ENCODE assay signal across 26 mouse cellular contexts in genomic region chr13:99983320-99983719, GRCm38 (mm10). TPM values are rescaled to one million over a fixed set of nuclear protein-coding genes. Genes with fewer than 3 reads are reported as not detected.
DNase-seq lines count a peak whose midpoint lies in the region; ATAC-seq and TF ChIP-seq lines count a peak whose summit lies in the region.
"Had no signal": no experiment of that assay in that cellular context is flagged by ENCODE, and none has a peak within 500 bp of the region (broad histone marks: within the 10 kb centered on the region; RNA-seq: fewer than 3 reads in every experiment).

No protein-coding gene starts in this region.

- ATAC-seq in liver, postnatal 0 days, result no peak
- ATAC-seq in liver, embryonic 12.5 days, result no peak
- no peak for ATAC-seq in stomach, postnatal 0 days (ENCODE audit: low FRiP score, low TSS enrichment)
- no peak for ATAC-seq in kidney, embryonic 14.5 days (ENCODE audit: low FRiP score, low TSS enrichment)
- ATAC-seq: forebrain, embryonic 15.5 days had no signal

- H3K79me2 ChIP-seq in heart, adult 2 months (replicated peaks; ENCODE audit: control insufficient read depth, insufficient read depth, low read length), result no peaks in the 10 kb centered on the region

- H3K27me3 ChIP-seq in heart, adult 2 months (ENCODE audit: control insufficient read depth, insufficient read depth, low read length), result no peaks in the 10 kb centered on the region
- no peaks in the 10 kb centered on the region for H3K27me3 ChIP-seq in liver, postnatal 0 days (ENCODE audit: insufficient read depth, low read length)
- no peaks in the 10 kb centered on the region for H3K27me3 ChIP-seq in liver, embryonic 12.5 days (replicated peaks)
- H3K27me3 ChIP-seq in stomach, postnatal 0 days (ENCODE audit: control insufficient read depth, insufficient read depth, low read length), result no peaks in the 10 kb centered on the region
- no peaks in the 10 kb centered on the region for H3K27me3 ChIP-seq in kidney, embryonic 14.5 days (ENCODE audit: control insufficient read depth, insufficient read depth, low read length)
- H3K27me3 ChIP-seq: forebrain, embryonic 15.5 days; heart, embryonic 15.5 days; hindbrain, embryonic 12.5 days; limb, embryonic 12.5 days; liver, embryonic 13.5 days; lung, embryonic 15.5 days; midbrain, embryonic 12.5 days; neural tube, embryonic 13.5 days; stomach, embryonic 15.5 days had no signal

- no peak overlapping the region for H3K9ac ChIP-seq in heart, adult 2 months (ENCODE audit: low read depth, low read length)
- no peak overlapping the region for H3K9ac ChIP-seq in liver, postnatal 0 days (replicated peaks)
- no peak overlapping the region for H3K9ac ChIP-seq in liver, embryonic 12.5 days
- no peak overlapping the region for H3K9ac ChIP-seq in stomach, postnatal 0 days (ENCODE audit: low read length)
- H3K9ac ChIP-seq in kidney, embryonic 14.5 days (ENCODE audit: low read depth, low read length), result no peak overlapping the region
- H3K9ac ChIP-seq: forebrain, embryonic 15.5 days; heart, embryonic 15.5 days; hindbrain, embryonic 12.5 days; limb, embryonic 12.5 days; liver, embryonic 13.5 days; lung, embryonic 15.5 days; midbrain, embryonic 12.5 days; neural tube, embryonic 13.5 days; stomach, embryonic 15.5 days had no signal

- TF ChIP-seq POLR2A in heart, adult 2 months (IDR thresholded peaks at IDR 0.05; ENCODE audit: insufficient read depth, low read depth, low read length), result no peak

- DNase-seq in heart, adult 2 months, result no peak
- DNase-seq in heart, adult 8-10 months (ENCODE audit: low spot score), result no peak
- DNase-seq in liver, postnatal 0 days, result no peak
- peak; percentile 15 for DNase-seq in ES-CJ7 (ENCODE audit: low read depth, low spot score)
- no peak for DNase-seq in stomach, postnatal 0 days (ENCODE audit: low spot score)
- DNase-seq: adrenal gland, postnatal 25 days; cerebellum, adult 11-12 months; cerebellum, postnatal 14 days; embryo, embryonic 11 days; gastrocnemius, postnatal 10 days; heart, adult 18-20 months; kidney, postnatal 10 days; layer of hippocampus, adult 9-11 months; liver, embryonic 13.5 days; thymus, adult 2 months had no signal

- peak; percentile 37 for TF ChIP-seq CTCF in heart, adult 2 months (IDR thresholded peaks at IDR 0.05)
- TF ChIP-seq CTCF in liver, postnatal 0 days (IDR thresholded peaks at IDR 0.05; ENCODE audit: low read depth), result peak; percentile 37
- peak; percentile 33; the same call in 1 of the 2 replicates for TF ChIP-seq CTCF in stomach, postnatal 0 days (IDR thresholded peaks at IDR 0.05; ENCODE audit: low read depth)

- no peaks in the 10 kb centered on the region for H3K36me3 ChIP-seq in heart, adult 2 months (ENCODE audit: control insufficient read depth, insufficient read depth, low read length)
- 0 out of 2 replicates have a peak, but pooled peaks cover 10% of the 10 kb centered on the region for H3K36me3 ChIP-seq in liver, postnatal 0 days (replicated peaks; ENCODE audit: insufficient read depth, low read length)
- H3K36me3 ChIP-seq in liver, embryonic 12.5 days, result no peaks in the 10 kb centered on the region
- H3K36me3 ChIP-seq in stomach, postnatal 0 days (ENCODE audit: control insufficient read depth, insufficient read depth, low read length), result 0 out of 2 replicates have a peak, but pooled peaks cover 7% of the 10 kb centered on the region
- H3K36me3 ChIP-seq in kidney, embryonic 14.5 days (ENCODE audit: control insufficient read depth, insufficient read depth, low read length), result peaks cover 5% of the 10 kb centered on the region; the same call in 1 of the 2 replicates
- H3K36me3 ChIP-seq: G1E; heart, embryonic 15.5 days; liver, embryonic 13.5 days; stomach, embryonic 15.5 days had no signal

- H3K27ac ChIP-seq in heart, adult 2 months, result no peak overlapping the region
- H3K27ac ChIP-seq in liver, postnatal 0 days (ENCODE audit: low read depth), result no peak overlapping the region
- H3K27ac ChIP-seq in liver, embryonic 12.5 days, result no peak overlapping the region
- no peak overlapping the region for H3K27ac ChIP-seq in stomach, postnatal 0 days (replicated peaks)
- H3K27ac ChIP-seq in kidney, embryonic 14.5 days (ENCODE audit: low read depth, low read length), result no peak overlapping the region
- H3K27ac ChIP-seq: forebrain, embryonic 15.5 days; heart, embryonic 15.5 days; hindbrain, embryonic 12.5 days; limb, embryonic 12.5 days; liver, embryonic 13.5 days; lung, embryonic 15.5 days; midbrain, embryonic 12.5 days; neural tube, embryonic 13.5 days; stomach, embryonic 15.5 days had no signal

- intact Hi-C loops in heart, adult 2 months (cut with DNase I), result no loop called here

- H3K4me2 ChIP-seq in liver, postnatal 0 days (ENCODE audit: low read depth, low read length), result no peak overlapping the region
- H3K4me2 ChIP-seq in liver, embryonic 12.5 days, result no peak overlapping the region
- H3K4me2 ChIP-seq in stomach, postnatal 0 days (replicated peaks; ENCODE audit: low read depth), result no peak overlapping the region
- no peak overlapping the region for H3K4me2 ChIP-seq in kidney, embryonic 14.5 days (replicated peaks; ENCODE audit: low read depth, low read length)
- H3K4me2 ChIP-seq: forebrain, embryonic 15.5 days; heart, embryonic 15.5 days; hindbrain, embryonic 12.5 days; limb, embryonic 12.5 days; liver, embryonic 13.5 days; lung, embryonic 15.5 days; midbrain, embryonic 12.5 days; neural tube, embryonic 13.5 days; stomach, embryonic 15.5 days had no signal

- TF ChIP-seq EP300 in heart, adult 2 months (IDR thresholded peaks at IDR 0.05; ENCODE audit: insufficient read depth, low read depth, low read length), result no peak
- no peak for TF ChIP-seq EP300 in liver, postnatal 0 days (IDR thresholded peaks at IDR 0.05; ENCODE audit: low read depth)
- no peak for TF ChIP-seq EP300 in stomach, postnatal 0 days (optimal IDR thresholded peaks at IDR 0.05)

- no peaks in the 10 kb centered on the region for H3K4me1 ChIP-seq in heart, adult 2 months (ENCODE audit: control insufficient read depth, insufficient read depth, low read length)
- H3K4me1 ChIP-seq in liver, postnatal 0 days (ENCODE audit: insufficient read depth), result no peaks in the 10 kb centered on the region
- H3K4me1 ChIP-seq in liver, embryonic 12.5 days, result no peaks in the 10 kb centered on the region; the same call in 1 of the 2 replicates
- H3K4me1 ChIP-seq in stomach, postnatal 0 days (replicated peaks; ENCODE audit: control insufficient read depth, insufficient read depth), result no peaks in the 10 kb centered on the region
- H3K4me1 ChIP-seq in kidney, embryonic 14.5 days (ENCODE audit: control insufficient read depth, insufficient read depth, low read length), result no peaks in the 10 kb centered on the region
- H3K4me1 ChIP-seq: forebrain, embryonic 15.5 days; heart, embryonic 15.5 days; hindbrain, embryonic 12.5 days; limb, embryonic 12.5 days; liver, embryonic 13.5 days; lung, embryonic 15.5 days; midbrain, embryonic 12.5 days; neural tube, embryonic 13.5 days; stomach, embryonic 15.5 days had no signal

- 91% methylated on average over 1 of the region's 1 CpGs for WGBS in heart, adult 2 months
- 82% methylated on average over 1 of the region's 1 CpGs for WGBS in liver, postnatal 0 days (ENCODE audit: insufficient replicate concordance)
- 87% methylated on average over 1 of the region's 1 CpGs for WGBS in liver, embryonic 12.5 days (ENCODE audit: insufficient replicate concordance)
- WGBS in stomach, postnatal 0 days, result 93% methylated on average over 1 of the region's 1 CpGs
- WGBS in kidney, embryonic 14.5 days, result 100% methylated on average over 1 of the region's 1 CpGs

- H3K4me3 ChIP-seq in heart, adult 2 months, result no peak overlapping the region
- H3K4me3 ChIP-seq in liver, postnatal 0 days (ENCODE audit: low read depth, low read length), result no peak overlapping the region
- H3K4me3 ChIP-seq in liver, embryonic 12.5 days, result no peak overlapping the region
- H3K4me3 ChIP-seq in stomach, postnatal 0 days (ENCODE audit: low read depth, low read length), result no peak overlapping the region
- no peak overlapping the region for H3K4me3 ChIP-seq in kidney, embryonic 14.5 days (ENCODE audit: low read length)
- H3K4me3 ChIP-seq: forebrain, embryonic 15.5 days; heart, embryonic 15.5 days; hindbrain, embryonic 12.5 days; limb, embryonic 12.5 days; liver, embryonic 13.5 days; lung, embryonic 15.5 days; midbrain, embryonic 12.5 days; neural tube, embryonic 13.5 days; stomach, embryonic 15.5 days had no signal

- no peaks in the 10 kb centered on the region for H3K9me3 ChIP-seq in liver, postnatal 0 days (ENCODE audit: low read length)
- no peaks in the 10 kb centered on the region for H3K9me3 ChIP-seq in liver, embryonic 12.5 days (replicated peaks)
- no peaks in the 10 kb centered on the region for H3K9me3 ChIP-seq in stomach, postnatal 0 days (ENCODE audit: control insufficient read depth, low read length)
- no peaks in the 10 kb centered on the region for H3K9me3 ChIP-seq in kidney, embryonic 14.5 days (ENCODE audit: control insufficient read depth, low read length)
- H3K9me3 ChIP-seq: forebrain, embryonic 15.5 days; G1E; heart, embryonic 15.5 days; hindbrain, embryonic 12.5 days; limb, embryonic 12.5 days; liver, embryonic 13.5 days; lung, embryonic 15.5 days; midbrain, embryonic 12.5 days; neural tube, embryonic 13.5 days; stomach, embryonic 15.5 days had no signal

RNA-seq across cellular contexts. Expression of gene Mccc2, which starts 32.1 kb away (rescaled TPM):
- 10 to 100 TPM; 77.9 to 95.3 TPM for total RNA-seq in heart, adult 2 months (2021)
- polyA plus RNA-seq in heart, adult 2 months (2012; rRNA removed), result 32.6 and 45.9 TPM in 2 replicates
- total RNA-seq in heart, adult 8-10 months (2022), result 10 to 100 TPM; 93.3 to 98.8 (median 97.6) TPM
- polyA plus RNA-seq in liver, postnatal 0 days (2015; fragmentation: Nextera tagmentation; extraction: Ambion mirVana), result 32.5 and 35.7 TPM in 2 replicates
- polyA plus RNA-seq in liver, embryonic 12.5 days (2016; fragmentation: Nextera tagmentation; extraction: Ambion mirVana), result 19.7 and 20.3 TPM in 2 replicates
- 27.5 and 32.1 TPM in 2 replicates for polyA plus RNA-seq in stomach, postnatal 0 days (2015; fragmentation: Nextera tagmentation; extraction: Ambion mirVana)
- polyA plus RNA-seq in kidney, embryonic 14.5 days (2014; fragmentation: Nextera tagmentation; extraction: Ambion mirVana), result 45.1 and 52.8 TPM in 2 replicates
